Mouse (Mus musculus) kidney, adult 2 months (tissue): Measurements from ENCODE around the gene Gm37240.

Experiments used
- CTCF ChIP-seq: fragments of 200-500 bp; conservative IDR thresholded peaks from 2 replicates; pipeline ENCODE4 v1.5.1; 2011; ENCODE audit warnings: low read depth, mild to moderate bottlenecking, control low read depth, low read length, moderate library complexity, mixed read lengths; ENCODE audit not compliant: insufficient read depth, insufficient read length
- POLR2A ChIP-seq: fragments of 200-500 bp; IDR thresholded peaks from one replicate; pipeline ENCODE4 v1.6.1; 2011; ENCODE audit warnings: low read depth, low read length, control low read depth

GRCm38 (mm10) chr3:84936956-84937355 lies 950.4 kb downstream of the Gm37240 start:
- TF ChIP-seq POLR2A (no peak), CTCF (no peak)
